Comparison of ENCODE assay signal across 1 mouse cellular context in genomic region chr2:153115679-153116081, GRCm38 (mm10).
TF ChIP-seq lines count a peak whose summit lies in the region.

No protein-coding gene starts in this region.

TF ChIP-seq in MEL, 35 proteins besides CTCF, POLR2A, EP300 and RAD21:
- peak; percentile 39 for TF ChIP-seq TAL1 (IDR thresholded peaks at IDR 0.05; ENCODE audit: low read length)
- 0 out of 2 replicates have a peak, but pooled peaks have one; percentile 25 for TF ChIP-seq JUND (IDR thresholded peaks at IDR 0.05; ENCODE audit: low read depth, low read length)
- TF ChIP-seq TBP (IDR thresholded peaks at IDR 0.05; ENCODE audit: low read depth, low read length): peak; percentile 81; the same call in 1 of the 2 replicates
- no peak; the same call in 1 of the 2 replicates for TF ChIP-seq ETS1 (IDR thresholded peaks at IDR 0.05; ENCODE audit: low read depth, low read length)
- no peak for TF ChIP-seq BHLHE40 (IDR thresholded peaks at IDR 0.05; ENCODE audit: borderline replicate concordance, low read depth, low read length)
- TF ChIP-seq ZC3H11A (IDR thresholded peaks at IDR 0.05; ENCODE audit: low read depth, low read length): no peak
- TF ChIP-seq TCF12 (IDR thresholded peaks at IDR 0.05; ENCODE audit: low read depth, low read length): peak; percentile 66
- TF ChIP-seq POLR2AphosphoS2 (IDR thresholded peaks at IDR 0.05; ENCODE audit: low read length): no peak
- peak; percentile 52; the same call in 1 of the 2 replicates for TF ChIP-seq MAX (IDR thresholded peaks at IDR 0.05; ENCODE audit: low read length)
- no peak for TF ChIP-seq SMC3 (IDR thresholded peaks at IDR 0.05; ENCODE audit: low read depth, low read length)
- peak; percentile 62 for TF ChIP-seq NELFE (IDR thresholded peaks at IDR 0.05; ENCODE audit: low read depth, low read length)
- no peak for TF ChIP-seq NRF1 (IDR thresholded peaks at IDR 0.05; ENCODE audit: insufficient read depth, low read depth, low read length, poor library complexity, severe bottlenecking)
- peak; percentile 80 for TF ChIP-seq RCOR1 (IDR thresholded peaks at IDR 0.05; ENCODE audit: low read depth, low read length)
- TF ChIP-seq GABPA (IDR thresholded peaks at IDR 0.05; ENCODE audit: low read depth, low read length): no peak
- no peak for TF ChIP-seq ELF1 (IDR thresholded peaks at IDR 0.05; ENCODE audit: low read depth, low read length)
- TF ChIP-seq CHD1 (IDR thresholded peaks at IDR 0.05; ENCODE audit: low read depth, low read length): no peak
- peak; percentile 71; the same call in 1 of the 2 replicates for TF ChIP-seq MXI1 (IDR thresholded peaks at IDR 0.05; ENCODE audit: low read depth, low read length)
- no peak for TF ChIP-seq ZNF384 (IDR thresholded peaks at IDR 0.05; ENCODE audit: low read depth, low read length)
- TF ChIP-seq MYC (IDR thresholded peaks at IDR 0.05; ENCODE audit: low read depth, low read length): peak; percentile 88
- TF ChIP-seq ZKSCAN1 (IDR thresholded peaks at IDR 0.05; ENCODE audit: low read depth, low read length): no peak
- 0 out of 2 replicates have a peak, but pooled peaks have one; percentile 35 for TF ChIP-seq UBTF (IDR thresholded peaks at IDR 0.05; ENCODE audit: borderline replicate concordance, insufficient read depth, low read depth, low read length)
- TF ChIP-seq HCFC1 (IDR thresholded peaks at IDR 0.05; ENCODE audit: low read depth, low read length): 0 out of 2 replicates have a peak, but pooled peaks have one; percentile 16
- no peak for TF ChIP-seq MAFK (IDR thresholded peaks at IDR 0.05; ENCODE audit: borderline replicate concordance, low read depth, low read length)
- TF ChIP-seq MYB (IDR thresholded peaks at IDR 0.05; ENCODE audit: low read depth, low read length): no peak
- peak; percentile 75; the same call in 1 of the 2 replicates for TF ChIP-seq MAZ (IDR thresholded peaks at IDR 0.05; ENCODE audit: low read depth, low read length)
- peak; percentile 88 for TF ChIP-seq GATA1 (IDR thresholded peaks at IDR 0.05; ENCODE audit: low read depth, low read length)
- 0 out of 2 replicates have a peak, but pooled peaks have one; percentile 26 for TF ChIP-seq ZMIZ1 (IDR thresholded peaks at IDR 0.05; ENCODE audit: low read depth, low read length)
- no peak for TF ChIP-seq POLR2AphosphoS5 (IDR thresholded peaks at IDR 0.05; ENCODE audit: borderline replicate concordance, low read depth, low read length)
- peak; percentile 57 for TF ChIP-seq SIN3A (IDR thresholded peaks at IDR 0.05; ENCODE audit: low read length)
